Mouse (Mus musculus): ENCODE data around the gene B130006D01Rik.

DNA sequence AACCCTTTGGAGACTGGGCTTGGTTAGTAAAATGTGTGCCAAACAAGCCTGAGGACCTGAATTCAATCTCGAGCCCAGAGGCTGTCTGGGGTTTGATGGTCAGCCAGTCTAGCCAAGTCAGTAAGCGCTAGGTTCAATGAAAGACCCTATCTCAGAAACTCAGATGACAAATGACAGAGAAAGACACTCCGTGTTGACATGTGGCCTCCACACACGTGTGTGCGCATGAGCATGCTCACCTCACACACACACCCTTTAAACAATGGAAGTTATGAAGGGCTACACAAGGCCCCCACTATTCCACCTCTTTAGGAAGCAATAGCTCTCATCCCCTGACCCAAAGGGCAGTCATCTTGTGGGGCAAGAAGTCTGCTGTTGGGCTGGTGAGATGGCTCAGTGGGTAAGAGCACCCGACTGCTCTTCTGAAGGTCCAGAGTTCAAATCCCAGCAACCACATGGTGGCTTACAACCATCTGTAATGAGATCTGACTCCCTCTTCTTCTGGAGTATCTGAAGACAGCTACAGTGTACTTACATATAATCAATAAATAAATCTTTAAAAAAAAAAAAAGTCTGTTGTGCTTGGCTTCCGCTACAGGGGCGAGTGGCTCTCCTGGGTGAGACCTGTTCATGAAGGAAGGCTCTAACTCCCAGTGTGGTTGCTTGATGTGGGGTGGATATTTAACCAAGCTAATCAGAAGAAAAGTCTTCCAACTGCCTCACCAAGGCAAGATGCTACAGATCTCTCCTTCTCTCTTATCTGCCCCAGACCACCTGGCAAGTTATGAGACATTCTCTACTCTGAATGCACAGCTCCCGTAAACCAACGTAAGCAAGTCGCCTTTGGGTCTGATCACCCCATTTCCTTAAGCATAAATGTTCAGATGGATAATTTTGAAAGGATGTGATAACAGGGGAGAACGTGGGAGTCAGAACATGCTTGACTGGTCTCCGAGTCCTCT, 22.3 kb upstream of the B130006D01Rik start:
- TF ChIP-seq CTCF (conservative IDR thresholded peaks at IDR 0.05 in 1 of 2, IDR thresholded peaks at IDR 0.05 in 1 of 2; ENCODE audit: low read depth in 2 of 2, low read length in 2 of 2): no peak
- no peak for TF ChIP-seq NRF1 (IDR thresholded peaks at IDR 0.05; ENCODE audit: low read depth, low read length)
- no peak for TF ChIP-seq ETS1 (conservative IDR thresholded peaks at IDR 0.05; ENCODE audit: low read depth, low read length)
- TF ChIP-seq BHLHE40 (IDR thresholded peaks at IDR 0.05; ENCODE audit: low read depth, low read length): no peak
- no peak for TF ChIP-seq ZC3H11A (IDR thresholded peaks at IDR 0.05; ENCODE audit: low read depth, low read length)
- TF ChIP-seq MAZ (IDR thresholded peaks at IDR 0.05; ENCODE audit: low read depth, low read length): no peak
- no peak for TF ChIP-seq POLR2A (IDR thresholded peaks at IDR 0.05; ENCODE audit: low read depth, low read length)
- TF ChIP-seq EP300 (IDR thresholded peaks at IDR 0.05; ENCODE audit: low read length): no peak
- no peak for TF ChIP-seq CHD2 (IDR thresholded peaks at IDR 0.05; ENCODE audit: low read length)
- no peak for TF ChIP-seq USF1 (IDR thresholded peaks at IDR 0.05; ENCODE audit: low read depth, low read length)
- TF ChIP-seq MEF2A (IDR thresholded peaks at IDR 0.05; ENCODE audit: borderline replicate concordance, low read depth, low read length): no peak

Data from CH12.LX (cell line).